Mouse (Mus musculus) MEL (cell line): ENCODE measurements at regions not wholly inside any gene's neighbourhood (a gene's known extent, or its start where the extent isn't known, plus 50 kb on each side); places are given as distances from the start of the nearest gene placed in this dataset.

ENCODE experiments used
- DNase-seq: peaks from one replicate; pipeline ENCODE4 v3.0.0; 2011; ENCODE audit warnings: low read depth, low spot score
- H3K27ac ChIP-seq: 2 replicates; pipeline ENCODE4 v1.5.1; 2012; ENCODE audit warnings: low read depth, mild to moderate bottlenecking, control low read depth, low read length, moderate library complexity; ENCODE audit not compliant: control insufficient read depth
- H3K27me3 ChIP-seq, 2 experiments: fragments of 150-350 bp in 1 of 2; sonication (generic) in 1 of 2; 2 replicates each; pipeline ENCODE4 v1.6.1; 2012; ENCODE audit warnings: low read length in 2 of 2, mild to moderate bottlenecking in 2 of 2, improper control_type of control experiment in 1 of 2, moderate library complexity in 1 of 2; ENCODE audit not compliant: insufficient read depth in 2 of 2, control insufficient read depth in 1 of 2
- H3K36me3 ChIP-seq, 2 experiments: 2 replicates each; pipeline ENCODE4 v1.6.1; 2012 to 2014; ENCODE audit warnings: low read length in 2 of 2, improper control_type of control experiment in 1 of 2, inconsistent platforms in 1 of 2, mild to moderate bottlenecking in 1 of 2; ENCODE audit not compliant: insufficient read depth in 2 of 2, control insufficient read depth in 1 of 2
- H3K4me1 ChIP-seq, 2 experiments: fragments of 150-350 bp in 1 of 2; sonication (generic) in 1 of 2; 2 replicates each; pipeline ENCODE4 v1.6.1; 2012; ENCODE audit warnings: low read length in 2 of 2, improper control_type of control experiment in 1 of 2, mild to moderate bottlenecking in 1 of 2; ENCODE audit not compliant: insufficient read depth in 2 of 2, control insufficient read depth in 1 of 2
- H3K4me3 ChIP-seq, 2 experiments: fragments of 150-350 bp in 1 of 2; sonication (generic) in 1 of 2; 2 replicates each; pipeline ENCODE4 v1.5.1; 2012; ENCODE audit warnings: low read depth in 2 of 2, low read length in 2 of 2, mild to moderate bottlenecking in 2 of 2, moderate library complexity in 2 of 2, control low read depth in 1 of 2, improper control_type of control experiment in 1 of 2; ENCODE audit not compliant: control insufficient read depth in 1 of 2, insufficient read depth in 1 of 2
- H3K79me2 ChIP-seq: 2 replicates; pipeline ENCODE4 v1.6.1; 2012; ENCODE audit warnings: mild to moderate bottlenecking, low read length, moderate library complexity; ENCODE audit not compliant: control insufficient read depth, poor library complexity, insufficient read depth
- H3K9ac ChIP-seq: 2 replicates; pipeline ENCODE4 v1.6.1; 2012; ENCODE audit warnings: low read depth, mild to moderate bottlenecking, control low read depth, low read length, moderate library complexity; ENCODE audit not compliant: control insufficient read depth, poor library complexity, severe bottlenecking
- H3K9me3 ChIP-seq: fragments of 150-350 bp; sonication (generic); replicated peaks from 2 replicates; pipeline ENCODE4 v1.6.1; 2012; ENCODE audit warnings: mild to moderate bottlenecking, low read length, improper control_type of control experiment, moderate library complexity; ENCODE audit not compliant: insufficient read depth
- BHLHE40 ChIP-seq: IDR thresholded peaks from 2 replicates; pipeline ENCODE4 v1.6.1; 2012; ENCODE audit warnings: low read depth, mild to moderate bottlenecking, inconsistent platforms, low read length, improper control_type of control experiment, borderline replicate concordance
- CHD1 ChIP-seq: IDR thresholded peaks from 2 replicates; pipeline ENCODE4 v1.6.1; 2012; ENCODE audit warnings: low read depth, mild to moderate bottlenecking, inconsistent platforms, low read length, improper control_type of control experiment
- CHD2 ChIP-seq: IDR thresholded peaks from 2 replicates; pipeline ENCODE4 v1.6.1; 2011; ENCODE audit warnings: low read length, improper control_type of control experiment
- E2F4 ChIP-seq: IDR thresholded peaks from 2 replicates; pipeline ENCODE4 v1.6.1; 2011; ENCODE audit warnings: low read depth, low read length, improper control_type of control experiment, borderline replicate concordance
- ELF1 ChIP-seq: IDR thresholded peaks from 2 replicates; pipeline ENCODE4 v1.6.1; 2014; ENCODE audit warnings: low read depth, mild to moderate bottlenecking, inconsistent platforms, low read length, improper control_type of control experiment, moderate library complexity
- ETS1 ChIP-seq: IDR thresholded peaks from 2 replicates; pipeline ENCODE4 v1.6.1; 2012; ENCODE audit warnings: low read depth, mild to moderate bottlenecking, inconsistent platforms, low read length, improper control_type of control experiment, moderate library complexity
- GABPA ChIP-seq: IDR thresholded peaks from 2 replicates; pipeline ENCODE4 v1.6.1; 2012; ENCODE audit warnings: low read depth, mild to moderate bottlenecking, inconsistent platforms, low read length, improper control_type of control experiment, moderate library complexity
- HCFC1 ChIP-seq: IDR thresholded peaks from 2 replicates; pipeline ENCODE4 v1.6.1; 2012; ENCODE audit warnings: low read depth, mild to moderate bottlenecking, inconsistent platforms, low read length, improper control_type of control experiment, moderate library complexity
- KAT2A ChIP-seq: conservative IDR thresholded peaks from 2 replicates; pipeline ENCODE4 v1.6.1; 2012; ENCODE audit warnings: low read depth, low read length, improper control_type of control experiment, inconsistent platforms
- MEF2A ChIP-seq: IDR thresholded peaks from 2 replicates; pipeline ENCODE4 v1.6.1; 2014; ENCODE audit warnings: low read depth, mild to moderate bottlenecking, inconsistent platforms, low read length, improper control_type of control experiment; ENCODE audit not compliant: poor library complexity, insufficient replicate concordance, severe bottlenecking; ENCODE audit errors: extremely low read depth
- MYB ChIP-seq: IDR thresholded peaks from 2 replicates; pipeline ENCODE4 v1.6.1; 2011; ENCODE audit warnings: mild to moderate bottlenecking, low read depth, low read length, improper control_type of control experiment
- MYC ChIP-seq: IDR thresholded peaks from 2 replicates; pipeline ENCODE4 v1.6.1; 2011; ENCODE audit warnings: low read depth, mild to moderate bottlenecking, low read length, improper control_type of control experiment, moderate library complexity
- NRF1 ChIP-seq: IDR thresholded peaks from 2 replicates; pipeline ENCODE4 v1.6.1; 2014; ENCODE audit warnings: low read depth, mild to moderate bottlenecking, inconsistent platforms, low read length, improper control_type of control experiment, moderate library complexity; ENCODE audit not compliant: poor library complexity, insufficient read depth, severe bottlenecking
- POLR2AphosphoS5 ChIP-seq: IDR thresholded peaks from 2 replicates; pipeline ENCODE4 v1.6.1; 2012; ENCODE audit warnings: low read depth, borderline replicate concordance, mild to moderate bottlenecking, inconsistent platforms, low read length, moderate library complexity, mixed read lengths
- RAD21 ChIP-seq: IDR thresholded peaks from 2 replicates; pipeline ENCODE4 v1.6.1; 2011; ENCODE audit warnings: mild to moderate bottlenecking, low read depth, low read length, improper control_type of control experiment
- SIN3A ChIP-seq: IDR thresholded peaks from 2 replicates; pipeline ENCODE4 v1.6.1; 2012; ENCODE audit warnings: low read length, improper control_type of control experiment, inconsistent platforms
- TAL1 ChIP-seq: IDR thresholded peaks from 2 replicates; pipeline ENCODE4 v1.6.1; 2012; ENCODE audit warnings: mild to moderate bottlenecking, inconsistent platforms, low read length, moderate library complexity, mixed read lengths
- TBP ChIP-seq: IDR thresholded peaks from 2 replicates; pipeline ENCODE4 v1.8.0; 2011; ENCODE audit warnings: low read depth, low read length, improper control_type of control experiment
- UBTF ChIP-seq: IDR thresholded peaks from 2 replicates; pipeline ENCODE4 v1.6.1; 2012; ENCODE audit warnings: low read depth, mild to moderate bottlenecking, inconsistent platforms, low read length, improper control_type of control experiment, moderate library complexity, borderline replicate concordance; ENCODE audit not compliant: insufficient read depth
- USF1 ChIP-seq: IDR thresholded peaks from 2 replicates; pipeline ENCODE4 v1.6.1; 2014; ENCODE audit warnings: low read depth, mild to moderate bottlenecking, inconsistent platforms, low read length, improper control_type of control experiment, moderate library complexity
- USF2 ChIP-seq, 2 experiments: IDR thresholded peaks; 2 replicates each; pipeline ENCODE4 v1.6.1; 2011 to 2012; ENCODE audit warnings: improper control_type of control experiment in 2 of 2, low read length in 2 of 2, borderline replicate concordance in 1 of 2, inconsistent platforms in 1 of 2, low read depth in 1 of 2, mild to moderate bottlenecking in 1 of 2; ENCODE audit not compliant: insufficient read depth in 1 of 2
- ZC3H11A ChIP-seq: IDR thresholded peaks from 2 replicates; pipeline ENCODE4 v1.6.1; 2012; ENCODE audit warnings: low read depth, mild to moderate bottlenecking, inconsistent platforms, low read length, improper control_type of control experiment
- ZKSCAN1 ChIP-seq: IDR thresholded peaks from 2 replicates; pipeline ENCODE4 v1.6.1; 2012; ENCODE audit warnings: low read depth, mild to moderate bottlenecking, inconsistent platforms, low read length, improper control_type of control experiment, moderate library complexity
- ZNF384 ChIP-seq: IDR thresholded peaks from 2 replicates; pipeline ENCODE4 v1.6.1; 2012; ENCODE audit warnings: low read depth, mild to moderate bottlenecking, inconsistent platforms, low read length, improper control_type of control experiment

GRCm38 (mm10) chr6:32703466-32703865 is 115.5 kb upstream of the Plxna4 start:
- TF ChIP-seq TAL1 (no peak), USF1 (no peak), ZNF384 (no peak), USF2 (IDR thresholded peaks at IDR 0.05; ENCODE audit: borderline replicate concordance in 1 of 2, insufficient read depth in 1 of 2, low read depth in 1 of 2, low read length in 2 of 2) (no peak), TBP (no peak)
- H3K9ac ChIP-seq = no peak overlapping the region

GRCm38 (mm10) chr6:32702245-32702791 is 114.3 kb upstream of the Plxna4 start:
- Histone ChIP-seq H3K4me1 (no peaks in the 10 kb centered on the region), H3K79me2 (no peaks in the 10 kb centered on the region), H3K9ac (no peak overlapping the region), H3K9me3 (no peaks in the 10 kb centered on the region), H3K36me3 (no peaks in the 10 kb centered on the region), H3K27ac (no peak overlapping the region), H3K27me3 (no peaks in the 10 kb centered on the region), H3K4me3 (no peak overlapping the region)
- DNase-seq = no peak
- no peak for TF ChIP-seq MYC
- TF ChIP-seq USF2 (IDR thresholded peaks at IDR 0.05; ENCODE audit: borderline replicate concordance in 1 of 2, insufficient read depth in 1 of 2, low read depth in 1 of 2, low read length in 2 of 2) = no peak
- TF ChIP-seq CHD2 = no peak
- no peak for TF ChIP-seq UBTF
- no peak for TF ChIP-seq POLR2AphosphoS5
- no peak for TF ChIP-seq TAL1
- TF ChIP-seq SIN3A = no peak
- TF ChIP-seq BHLHE40 = no peak
- TF ChIP-seq MEF2A = no peak
- TF ChIP-seq, all 39 proteins: peak for 0

More at GRCm38 (mm10) chr6:32703466-32703865, 115.5 kb upstream of the Plxna4 start:
- Histone ChIP-seq H3K4me3 (no peak overlapping the region), H3K27ac (no peak overlapping the region), H3K9me3 (no peaks in the 10 kb centered on the region), H3K4me1 (no peaks in the 10 kb centered on the region), H3K36me3 (no peaks in the 10 kb centered on the region), H3K27me3 (no peaks in the 10 kb centered on the region), H3K79me2 (no peaks in the 10 kb centered on the region)
- no peak for DNase-seq

GRCm38 (mm10) chr6:32699811-32700210 is 111.8 kb upstream of the Plxna4 start:
- no peaks in the 10 kb centered on the region for H3K9me3 ChIP-seq
- no peak for DNase-seq
- H3K36me3 ChIP-seq = no peaks in the 10 kb centered on the region
- H3K9ac ChIP-seq = no peak overlapping the region
- no peaks in the 10 kb centered on the region for H3K79me2 ChIP-seq
- no peaks in the 10 kb centered on the region for H3K4me1 ChIP-seq
- H3K4me3 ChIP-seq = no peak overlapping the region
- no peaks in the 10 kb centered on the region for H3K27me3 ChIP-seq
- no peak overlapping the region for H3K27ac ChIP-seq
- TF ChIP-seq TAL1 = no peak
- no peak for TF ChIP-seq USF1
- TF ChIP-seq GABPA = no peak
- no peak for TF ChIP-seq E2F4
- TF ChIP-seq SIN3A = no peak
- no peak for TF ChIP-seq CHD1
- TF ChIP-seq NRF1 = no peak
- TF ChIP-seq ELF1 = no peak
- TF ChIP-seq ZNF384 = no peak
- no peak for TF ChIP-seq ZKSCAN1
- TF ChIP-seq ETS1 = no peak
- TF ChIP-seq UBTF = no peak
- TF ChIP-seq RAD21 = no peak
- no peak for TF ChIP-seq ZC3H11A
- TF ChIP-seq MYB = no peak
- no peak for TF ChIP-seq KAT2A
- TF ChIP-seq HCFC1 = no peak
